Comparison of ENCODE assay signal across 9 mouse cellular contexts in genomic region chr2:128324256-128325096, GRCm38 (mm10).
DNase-seq lines count a peak whose midpoint lies in the region; ATAC-seq lines count a peak whose summit lies in the region.
"Had no signal": no experiment of that assay in that cellular context is flagged by ENCODE, and none has a peak within 500 bp of the region (broad histone marks: within the 10 kb centered on the region; RNA-seq: fewer than 3 reads in every experiment).

No protein-coding gene starts in this region.

- no peak overlapping the region for H3K4me3 ChIP-seq in intestine, embryonic 15.5 days (replicated peaks)

- WGBS in intestine, embryonic 15.5 days = 23% methylated on average over 13 of the region's 13 CpGs

- peak; percentile 18 for DNase-seq in kidney, adult 18-20 months
- no peak for DNase-seq in kidney, adult 9 months
- peak; percentile 77 for DNase-seq in adipocyte (ENCODE audit: low spot score)
- DNase-seq in gastrocnemius, postnatal 25 days = peak; percentile 70
- DNase-seq in naive thymus-derived CD4-positive, alpha-beta T cell, adult 2 months (ENCODE audit: low read depth) = peak; percentile 32
- DNase-seq in liver = no peak

- H3K9me3 ChIP-seq in intestine, embryonic 15.5 days = no peaks in the 10 kb centered on the region
- H3K9me3 ChIP-seq: G1E had no signal

- H3K27me3 ChIP-seq in intestine, embryonic 15.5 days (replicated peaks) = no peaks in the 10 kb centered on the region

- peaks cover 9% of the 10 kb centered on the region for H3K4me1 ChIP-seq in intestine, embryonic 15.5 days (replicated peaks)

- H3K4me2 ChIP-seq in intestine, embryonic 15.5 days (replicated peaks) = peak overlapping the region; percentile 37; the same call in 1 of the 2 replicates

- peak overlapping the region; percentile 71 for H3K27ac ChIP-seq in intestine, embryonic 15.5 days

- no peak overlapping the region for H3K9ac ChIP-seq in intestine, embryonic 15.5 days

- ATAC-seq in intestine, embryonic 15.5 days = peak; percentile 70
- ATAC-seq in CD4-positive, CD25-positive, alpha-beta regulatory T cell, adult 4 months = no peak

- H3K36me3 ChIP-seq in intestine, embryonic 15.5 days = no peaks in the 10 kb centered on the region
- H3K36me3 ChIP-seq: G1E had no signal

Comparison
In these comparisons a context has a peak if more than half of its experiments do, and no peak if none do; other contexts are left out.
1. DNase-seq: peak in kidney, adult 18-20 months (single experiment), adipocyte (single experiment), gastrocnemius, postnatal 25 days (single experiment) and naive thymus-derived CD4-positive, alpha-beta T cell, adult 2 months (single experiment); none in kidney, adult 9 months (single experiment) and liver (single experiment).